Mouse (Mus musculus) CH12.LX (cell line): ENCODE results near the gene Zcwpw1. TPM values are rescaled to one million over a fixed set of nuclear protein-coding genes. Genes with fewer than 3 reads are reported as not detected.

ENCODE experiments used
- DNase-seq: peaks from one replicate; pipeline ENCODE4 v3.0.0-alpha.2; 2013; ENCODE audit errors: extremely low read depth
- H3K27ac ChIP-seq: 2 replicates; pipeline ENCODE4 v1.5.1; 2012; ENCODE audit warnings: low read depth, mild to moderate bottlenecking, control low read depth, moderate library complexity; ENCODE audit not compliant: insufficient read depth
- H3K27me3 ChIP-seq: replicated peaks from 2 replicates; pipeline ENCODE3; 2012; ENCODE audit warnings: inconsistent platforms
- H3K36me3 ChIP-seq, 2 experiments: replicated peaks in 1 of 2; 2 replicates each; pipeline versions ENCODE3 to v1.6.1; 2012; ENCODE audit warnings: inconsistent platforms in 1 of 2, low read length in 1 of 2, mild to moderate bottlenecking in 1 of 2, mixed read lengths in 1 of 2, moderate library complexity in 1 of 2; ENCODE audit not compliant: control insufficient read depth in 1 of 2, insufficient read depth in 1 of 2
- H3K4me1 ChIP-seq, 2 experiments: 2 replicates each; pipeline ENCODE4 v1.6.1; 2012; ENCODE audit warnings: inconsistent platforms in 1 of 2, moderate library complexity in 1 of 2; ENCODE audit not compliant: insufficient read depth in 2 of 2, control insufficient read depth in 1 of 2
- H3K4me2 ChIP-seq: 2 replicates; pipeline ENCODE4 v1.6.1; 2012; ENCODE audit warnings: low read depth, mild to moderate bottlenecking, control low read depth; ENCODE audit not compliant: poor library complexity, insufficient read depth, severe bottlenecking
- H3K4me3 ChIP-seq, 3 experiments: fragments of 150-350 bp in 1 of 3; sonication (generic) in 1 of 3; replicated peaks in 1 of 3; 2 replicates each; pipeline versions ENCODE3 to v1.5.1; 2011 to 2012; ENCODE audit warnings: low read depth in 2 of 3, low read length in 2 of 3, mild to moderate bottlenecking in 2 of 3, moderate library complexity in 2 of 3, control low read depth in 1 of 3, improper control_type of control experiment in 1 of 3, inconsistent platforms in 1 of 3, mixed read lengths in 1 of 3; ENCODE audit not compliant: poor library complexity in 1 of 3
- H3K79me2 ChIP-seq: replicated peaks from 2 replicates; pipeline ENCODE4 v1.6.1; 2012; ENCODE audit warnings: mild to moderate bottlenecking, moderate library complexity; ENCODE audit not compliant: control insufficient read depth, poor library complexity, insufficient read depth, severe bottlenecking; ENCODE audit errors: extremely low read depth
- H3K9ac ChIP-seq: 2 replicates; pipeline ENCODE4 v1.6.1; 2012; ENCODE audit warnings: low read depth, mild to moderate bottlenecking, control low read depth, moderate library complexity; ENCODE audit not compliant: insufficient read depth
- H3K9me3 ChIP-seq: replicated peaks from 2 replicates; pipeline ENCODE3; 2012; ENCODE audit warnings: low read length, inconsistent platforms, mixed read lengths
- BHLHE40 ChIP-seq: IDR thresholded peaks from 2 replicates; pipeline ENCODE4 v1.6.1; 2011; ENCODE audit warnings: mild to moderate bottlenecking, low read depth, low read length, improper control_type of control experiment
- CHD2 ChIP-seq: IDR thresholded peaks from 2 replicates; pipeline ENCODE4 v1.6.1; 2011; ENCODE audit warnings: low read length, improper control_type of control experiment
- CTCF ChIP-seq, 2 experiments: IDR thresholded peaks in 1 of 2; conservative IDR thresholded peaks in 1 of 2; 2 replicates each; pipeline ENCODE4 v1.5.1; 2011 to 2012; ENCODE audit warnings: low read depth in 2 of 2, low read length in 2 of 2, improper control_type of control experiment in 1 of 2, inconsistent platforms in 1 of 2, mild to moderate bottlenecking in 1 of 2, moderate library complexity in 1 of 2
- E2F4 ChIP-seq: IDR thresholded peaks from 2 replicates; pipeline ENCODE4 v1.6.1; 2011; ENCODE audit warnings: low read depth, low read length, improper control_type of control experiment; ENCODE audit not compliant: insufficient replicate concordance
- ETS1 ChIP-seq: conservative IDR thresholded peaks from 2 replicates; pipeline ENCODE4 v1.6.1; 2012; ENCODE audit warnings: low read depth, mild to moderate bottlenecking, inconsistent platforms, low read length, improper control_type of control experiment, moderate library complexity
- GABPA ChIP-seq: IDR thresholded peaks from 2 replicates; pipeline ENCODE4 v1.6.1; 2012; ENCODE audit warnings: low read depth, low read length, improper control_type of control experiment, inconsistent platforms; ENCODE audit not compliant: insufficient replicate concordance
- IRF4 ChIP-seq: IDR thresholded peaks from 2 replicates; pipeline ENCODE4 v1.6.1; 2014; ENCODE audit warnings: low read depth, mild to moderate bottlenecking, inconsistent platforms, low read length, improper control_type of control experiment
- JUND ChIP-seq: conservative IDR thresholded peaks from 2 replicates; pipeline ENCODE4 v1.6.1; 2011; ENCODE audit warnings: low read depth, low read length, improper control_type of control experiment
- KAT2A ChIP-seq: IDR thresholded peaks from 2 replicates; pipeline ENCODE4 v1.6.1; 2012; ENCODE audit warnings: low read length, improper control_type of control experiment, inconsistent platforms; ENCODE audit not compliant: insufficient replicate concordance
- MAX ChIP-seq: IDR thresholded peaks from 2 replicates; pipeline ENCODE4 v1.6.1; 2011; ENCODE audit warnings: low read length, improper control_type of control experiment
- MAZ ChIP-seq: IDR thresholded peaks from 2 replicates; pipeline ENCODE4 v1.6.1; 2012; ENCODE audit warnings: low read depth, mild to moderate bottlenecking, inconsistent platforms, low read length, improper control_type of control experiment, moderate library complexity
- MEF2A ChIP-seq: IDR thresholded peaks from 2 replicates; pipeline ENCODE4 v1.6.1; 2014; ENCODE audit warnings: low read depth, mild to moderate bottlenecking, inconsistent platforms, low read length, improper control_type of control experiment, borderline replicate concordance
- NELFE ChIP-seq: IDR thresholded peaks from 2 replicates; pipeline ENCODE4 v1.6.1; 2011; ENCODE audit warnings: low read depth, low read length, improper control_type of control experiment
- NRF1 ChIP-seq: IDR thresholded peaks from 2 replicates; pipeline ENCODE4 v1.6.1; 2014; ENCODE audit warnings: low read depth, mild to moderate bottlenecking, inconsistent platforms, low read length, improper control_type of control experiment, moderate library complexity
- POLR2AphosphoS2 ChIP-seq: IDR thresholded peaks from 2 replicates; pipeline ENCODE4 v1.6.1; 2011; ENCODE audit warnings: low read depth, low read length, improper control_type of control experiment
- RAD21 ChIP-seq: IDR thresholded peaks from 2 replicates; pipeline ENCODE4 v1.6.1; 2011; ENCODE audit warnings: low read depth, mild to moderate bottlenecking, low read length, improper control_type of control experiment, moderate library complexity
- RCOR1 ChIP-seq: conservative IDR thresholded peaks from 2 replicates; pipeline ENCODE4 v1.6.1; 2012; ENCODE audit warnings: low read depth, mild to moderate bottlenecking, inconsistent platforms, low read length, improper control_type of control experiment
- SIN3A ChIP-seq: IDR thresholded peaks from 2 replicates; pipeline ENCODE4 v1.6.1; 2012; ENCODE audit warnings: low read length, improper control_type of control experiment, inconsistent platforms
- SMC3 ChIP-seq: IDR thresholded peaks from 2 replicates; pipeline ENCODE4 v1.6.1; 2011; ENCODE audit warnings: low read depth, low read length, improper control_type of control experiment
- USF1 ChIP-seq: IDR thresholded peaks from 2 replicates; pipeline ENCODE4 v1.6.1; 2014; ENCODE audit warnings: low read depth, mild to moderate bottlenecking, inconsistent platforms, low read length, improper control_type of control experiment
- USF2 ChIP-seq: conservative IDR thresholded peaks from 2 replicates; pipeline ENCODE4 v1.6.1; 2011; ENCODE audit warnings: low read depth, low read length, improper control_type of control experiment
- ZNF384 ChIP-seq: IDR thresholded peaks from 2 replicates; pipeline ENCODE4 v1.6.1; 2012; ENCODE audit warnings: low read depth, low read length, improper control_type of control experiment, inconsistent platforms
- dilution Hi-C: fragments of 300-500 bp; cut with MboI; formaldehyde crosslinking; loops from 2 replicates; pipeline ENCODE4 v1.14.3; 2020; ENCODE audit warnings: low sequenced_read_pairs; ENCODE audit not compliant: extremely low pct_unique_long_range_greater_than_20kb, extremely low pct_ligation_motif_present
- in situ Hi-C: fragments of 300-500 bp; cut with MboI; formaldehyde crosslinking; loops from 3 replicates; pipeline ENCODE4 v1.14.3; 2019; ENCODE audit warnings: low sequenced_read_pairs, low pct_ligation_motif_present, low pct_unique_long_range_greater_than_20kb, mixed read lengths
- polyA plus RNA-seq: library from polyadenylated mRNA; unstranded; fragments of >175 nt; gene quantifications from 2 replicates; pipeline ENCODE4 v1.2.1, GENCODE M21; 2012; ENCODE audit warnings: low read depth; ENCODE audit not compliant: insufficient read length
- total RNA-seq, 2 experiments: library from RNA; depleted of rRNA; stranded (reverse); fragments of 300-350 nt in 1 of 2; fragments of >200 nt in 1 of 2; gene quantifications; 2 replicates each; pipeline ENCODE4 v1.2.3; 2012 to 2014

Gene Zcwpw1
- total and polyA plus RNA-seq, 3 experiments: 1.3 to 3.0 (median 2.8) TPM

DNA sequence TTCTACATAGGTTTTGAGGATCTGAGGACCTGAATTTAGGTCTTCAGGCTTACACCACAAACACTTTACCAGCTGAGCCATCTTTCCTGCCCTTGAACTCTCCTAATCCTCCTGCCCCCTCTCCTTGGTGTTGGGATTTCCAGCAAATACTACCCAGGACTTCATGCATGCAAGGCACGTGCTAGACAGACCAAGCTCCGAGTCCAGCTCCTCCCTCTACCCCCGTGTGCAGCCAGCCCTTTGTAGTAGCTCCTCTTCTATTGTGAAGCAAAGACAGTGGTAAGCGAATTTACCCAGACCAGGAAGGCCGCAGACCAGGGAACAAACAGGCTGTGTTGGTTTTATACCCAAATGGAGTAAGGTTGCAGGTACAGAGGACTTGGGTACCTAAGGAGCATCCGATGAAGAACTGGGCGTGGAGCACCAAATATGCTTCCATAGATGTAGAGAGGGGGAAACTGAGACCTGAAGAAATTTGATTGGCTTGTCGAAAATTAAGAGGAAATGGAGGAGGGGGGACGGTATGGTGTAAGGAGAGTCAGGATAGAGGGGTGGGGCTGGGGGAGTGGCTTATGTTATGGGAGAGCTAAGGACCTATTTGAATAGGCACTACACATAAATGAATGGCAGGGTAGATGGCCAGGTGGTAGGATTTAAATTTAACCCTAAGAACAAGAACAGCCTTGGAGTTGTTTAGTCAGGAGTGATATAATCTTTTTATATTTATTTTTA is 22.8 kb upstream of the Zcwpw1 start:
- TF ChIP-seq ETS1 (no peak), E2F4 (no peak), NELFE (no peak), NRF1 (no peak), KAT2A (no peak)
- peaks cover 1 to 20% of the 10 kb centered on the region in 2 experiments for H3K36me3 ChIP-seq
- in situ Hi-C loops (loop anchor here (5.0 to 25.0 kb wide), 2 partner anchors 112 to 252 kb away; partner anchors contain the start of genes Gigyf1 and Pop7), dilution Hi-C loops (no loop called here)
- H3K27ac ChIP-seq: no peak overlapping the region
- H3K9ac ChIP-seq: no peak overlapping the region
- no peak overlapping the region for H3K4me3 ChIP-seq
- H3K79me2 ChIP-seq: no peaks in the 10 kb centered on the region
- no peaks in the 10 kb centered on the region for H3K27me3 ChIP-seq
- peaks cover 2 to 8% of the 10 kb centered on the region in 2 experiments; a peak in 2 of 4 replicates for H3K4me1 ChIP-seq
- H3K9me3 ChIP-seq: peaks cover 2% of the 10 kb centered on the region
- DNase-seq: no peak
- H3K4me2 ChIP-seq: no peak overlapping the region

- no peak overlapping the region for H3K9ac ChIP-seq
- in situ Hi-C loops (loop anchor here (25.0 kb wide), 1 partner anchor 254 kb away; the partner anchor contains the start of genes Gigyf1 and Pop7), dilution Hi-C loops (no loop called here)
- no peak overlapping the region for H3K4me3 ChIP-seq
- H3K27ac ChIP-seq: no peak overlapping the region
- H3K4me2 ChIP-seq: no peak overlapping the region
- H3K79me2 ChIP-seq: no peaks in the 10 kb centered on the region
- H3K36me3 ChIP-seq: peaks cover 0 to 8% of the 10 kb centered on the region in 2 experiments
- peak; percentile 45 for DNase-seq
- TF ChIP-seq RAD21 (peak; percentile 48), E2F4 (no peak), BHLHE40 (no peak), RCOR1 (no peak), IRF4 (no peak), MAX (no peak), SIN3A (no peak), MEF2A (no peak), GABPA (no peak), KAT2A (no peak), POLR2AphosphoS2 (no peak), NRF1 (no peak), USF2 (no peak), JUND (no peak), CHD2 (peak; percentile 77), USF1 (no peak), MAZ (no peak), SMC3 (peak; percentile 50), ZNF384 (no peak), CTCF (conservative IDR thresholded peaks at IDR 0.05 in 1 of 2, IDR thresholded peaks at IDR 0.05 in 1 of 2; ENCODE audit: low read depth in 2 of 2, low read length in 2 of 2) (peak; percentile 58 to 65)
- H3K4me1 ChIP-seq: peaks cover 3 to 4% of the 10 kb centered on the region in 2 experiments; a peak in 1 of 4 replicates
- peaks cover 2% of the 10 kb centered on the region for H3K9me3 ChIP-seq
- no peaks in the 10 kb centered on the region for H3K27me3 ChIP-seq
Measured at GRCm38 (mm10) chr5:137766270-137766669, 21.3 kb upstream of the Zcwpw1 start.
